Mouse (Mus musculus) spleen, postnatal 14 days (tissue): ENCODE results near the gene Akap2.

ENCODE experiments used
- DNase-seq, 2 experiments: peaks; one replicate each; pipeline ENCODE4 v3.0.0; 2021 to 2022; ENCODE audit warnings: low spot score in 2 of 2

Gene Akap2

DNA sequence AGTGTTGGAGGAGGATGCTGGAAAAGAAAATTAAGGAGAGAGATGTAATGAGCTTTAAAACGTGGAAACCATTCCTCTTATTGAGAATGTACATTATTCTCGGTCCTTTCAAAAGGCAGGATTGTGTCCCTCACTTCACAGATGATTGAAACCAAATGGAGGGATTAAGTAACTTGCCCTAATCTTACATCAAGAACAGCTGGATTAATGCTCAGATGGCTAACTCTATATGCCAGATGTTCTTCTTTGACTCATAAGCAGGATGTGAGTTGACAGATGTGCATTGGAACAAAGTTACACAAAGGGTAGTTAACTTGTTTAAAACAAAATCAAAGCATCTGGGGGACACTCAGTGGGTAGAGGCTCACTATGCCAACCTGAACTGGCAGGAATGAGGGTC lies 189.3 kb downstream of the Akap2 start:
- DNase-seq, result no peak

DNA sequence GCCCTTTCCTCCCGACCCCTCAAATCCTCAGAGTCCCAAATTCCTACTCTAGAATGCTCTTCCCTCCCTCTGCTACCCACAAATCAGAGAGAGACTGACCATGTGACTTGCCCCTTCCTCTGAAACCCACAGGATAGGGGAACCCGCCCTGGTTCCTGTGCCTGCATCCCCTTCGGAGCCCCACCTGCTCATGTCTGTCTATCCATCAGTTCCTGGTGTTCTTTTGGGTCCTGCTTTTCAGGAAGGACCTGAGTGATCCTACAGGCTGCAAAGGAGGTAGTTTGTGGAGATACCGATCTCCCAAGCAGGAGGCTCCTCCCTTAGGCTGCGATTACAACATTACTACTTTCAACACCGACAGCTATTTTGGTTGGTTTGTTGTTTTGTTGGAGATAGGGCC lies 191.4 kb downstream of the Akap2 start:
- DNase-seq, result no peak

DNA sequence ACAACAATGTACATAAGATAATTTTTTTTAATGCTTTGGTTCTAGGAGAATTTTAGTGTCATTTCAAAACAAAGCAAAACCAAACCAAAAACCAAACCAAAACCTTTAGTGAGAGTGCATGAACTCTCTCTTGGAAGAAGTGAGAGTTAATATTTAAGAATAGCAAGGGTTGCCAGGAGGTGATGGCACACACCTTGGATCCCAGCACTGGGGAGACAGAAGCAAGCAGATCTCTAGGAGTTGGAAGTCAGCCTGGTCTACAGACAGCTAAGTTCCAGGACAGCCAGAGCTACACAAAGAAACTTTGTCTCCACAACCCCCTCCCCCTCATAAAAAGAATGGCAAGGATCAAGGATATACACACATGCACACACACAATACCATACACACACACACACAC lies 195.6 kb downstream of the Akap2 start:
- no peak for DNase-seq

DNA sequence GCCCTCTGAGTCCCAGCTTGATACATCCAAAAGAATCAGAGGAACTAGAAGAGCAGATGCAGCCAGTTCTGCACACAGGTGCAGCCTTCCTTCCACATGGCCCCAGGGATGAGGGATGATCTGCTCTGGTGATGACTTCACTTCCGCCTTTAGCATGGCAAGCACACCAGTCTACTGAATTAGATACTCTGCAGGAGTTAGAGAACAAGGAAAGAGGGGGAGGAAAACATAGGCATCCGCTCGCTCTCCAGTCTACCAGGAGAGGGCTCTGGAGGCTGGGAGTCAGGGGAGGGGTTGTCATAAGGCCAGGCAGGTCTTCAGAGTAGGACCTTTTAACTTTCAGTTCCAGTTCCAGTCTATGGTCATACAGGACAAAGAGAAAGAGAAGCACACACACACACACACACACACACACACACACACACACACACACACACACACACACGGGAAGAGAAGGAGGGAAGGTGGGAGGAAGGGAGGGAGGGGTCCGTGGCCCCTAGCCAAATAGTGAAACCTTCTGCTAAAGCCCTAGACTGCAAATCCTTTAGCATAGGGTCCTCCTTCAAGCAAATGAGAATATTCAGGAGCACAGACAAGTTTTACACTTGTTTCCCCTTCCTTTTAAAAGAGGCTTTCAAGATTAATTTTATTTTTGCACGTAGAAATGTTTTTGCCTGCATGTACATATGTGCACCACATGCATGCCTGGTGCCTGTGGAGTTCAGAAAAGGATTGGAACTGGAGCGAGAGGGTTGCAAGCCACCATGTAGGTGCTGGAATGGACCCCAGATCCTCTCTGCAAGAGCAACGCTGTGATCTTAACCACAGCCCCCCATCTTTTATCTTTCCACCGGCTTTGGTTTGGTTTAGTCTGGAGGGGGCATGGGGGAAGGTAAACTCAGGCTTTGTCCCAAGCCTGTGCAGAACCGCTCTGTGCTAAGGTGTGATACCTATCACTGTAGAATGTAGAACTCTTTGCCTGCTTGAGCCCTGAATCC lies 197.0 kb downstream of the Akap2 start:
- DNase-seq, result no peak

DNA sequence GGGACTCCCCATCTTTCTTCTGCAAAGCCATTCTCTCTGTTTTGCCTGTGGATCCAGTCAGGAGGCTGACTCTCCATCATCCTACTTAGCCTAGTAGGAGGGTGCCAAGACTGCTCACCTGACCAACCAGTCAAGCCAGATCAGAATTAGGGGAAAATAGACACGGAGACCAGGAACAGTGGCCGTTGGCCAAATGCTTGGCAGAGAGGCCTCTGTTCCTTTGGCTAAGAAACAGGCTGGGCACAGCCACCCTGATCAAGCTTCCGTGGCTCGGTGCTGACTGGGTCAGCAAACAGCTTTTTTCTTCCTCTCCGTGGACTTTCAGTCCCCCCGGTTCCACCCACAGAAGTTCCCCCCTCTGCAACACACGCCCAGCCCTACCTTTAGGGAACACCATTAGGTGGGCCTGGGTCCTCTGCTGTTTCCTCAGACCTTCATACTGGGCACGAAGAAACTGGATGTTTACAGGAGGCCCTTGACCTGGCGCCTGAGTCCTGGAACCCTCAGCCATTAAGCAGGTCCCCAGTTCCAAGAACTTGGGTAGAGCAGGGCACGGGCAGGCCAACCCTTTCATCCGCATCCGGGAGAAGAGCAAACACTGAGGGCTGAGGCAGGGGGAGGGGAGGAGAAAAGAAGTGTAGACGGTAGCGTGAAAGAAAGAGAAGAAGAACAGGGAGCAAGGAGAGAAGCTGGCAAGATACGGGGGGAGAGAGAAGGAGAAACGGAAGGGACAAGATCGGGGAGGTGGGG lies 197.9 kb downstream of the Akap2 start:
- DNase-seq, result no peak

DNA sequence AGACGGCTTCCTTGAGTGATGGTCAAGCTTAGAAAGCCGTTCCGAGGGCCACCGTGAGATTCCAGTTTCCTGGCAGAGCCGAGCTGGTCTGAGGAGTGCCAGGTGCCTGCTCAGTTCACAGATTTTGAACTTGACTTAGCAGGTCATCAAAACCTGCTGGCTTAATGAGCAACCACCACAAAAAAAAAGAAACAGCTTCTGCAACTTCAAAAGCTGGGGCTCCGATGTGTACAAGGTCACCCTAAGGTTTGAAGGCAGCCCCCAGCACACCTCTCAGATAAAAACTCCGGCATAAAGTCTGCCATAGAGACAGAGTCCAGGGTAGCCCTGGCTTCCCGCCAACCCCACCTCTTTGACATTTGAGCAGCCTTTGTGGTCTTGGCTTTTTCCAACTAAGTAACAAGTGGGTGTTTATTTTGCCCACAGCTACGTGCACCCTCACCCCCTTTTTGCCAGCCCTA lies 198.8 kb downstream of the Akap2 start, which contains the start of gene D630039A03Rik:
Gene D630039A03Rik (minus strand): TSS at position 97 of the 461 bp plus-strand sequence.
- no peak for DNase-seq

DNA sequence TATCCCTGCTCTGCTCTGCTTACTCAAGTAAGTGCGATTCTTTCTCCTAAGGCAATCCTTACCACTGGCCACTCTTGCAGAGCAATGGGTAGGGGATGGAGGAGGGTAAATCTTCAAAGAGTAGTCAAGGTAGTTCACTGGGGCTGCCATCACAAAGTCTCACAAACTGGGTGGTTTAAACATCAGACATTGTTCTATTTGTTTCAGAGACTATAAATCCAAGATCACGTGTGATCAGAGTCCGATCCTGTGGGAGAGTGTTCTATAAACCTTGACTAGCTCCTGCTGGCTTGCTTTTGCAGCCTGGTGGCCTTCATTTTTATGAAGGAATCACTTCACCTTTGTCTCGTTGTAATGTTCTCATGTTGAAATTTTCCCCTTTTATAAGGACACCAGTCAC lies 199.3 kb downstream of the Akap2 start:
- DNase-seq, result no peak

DNA sequence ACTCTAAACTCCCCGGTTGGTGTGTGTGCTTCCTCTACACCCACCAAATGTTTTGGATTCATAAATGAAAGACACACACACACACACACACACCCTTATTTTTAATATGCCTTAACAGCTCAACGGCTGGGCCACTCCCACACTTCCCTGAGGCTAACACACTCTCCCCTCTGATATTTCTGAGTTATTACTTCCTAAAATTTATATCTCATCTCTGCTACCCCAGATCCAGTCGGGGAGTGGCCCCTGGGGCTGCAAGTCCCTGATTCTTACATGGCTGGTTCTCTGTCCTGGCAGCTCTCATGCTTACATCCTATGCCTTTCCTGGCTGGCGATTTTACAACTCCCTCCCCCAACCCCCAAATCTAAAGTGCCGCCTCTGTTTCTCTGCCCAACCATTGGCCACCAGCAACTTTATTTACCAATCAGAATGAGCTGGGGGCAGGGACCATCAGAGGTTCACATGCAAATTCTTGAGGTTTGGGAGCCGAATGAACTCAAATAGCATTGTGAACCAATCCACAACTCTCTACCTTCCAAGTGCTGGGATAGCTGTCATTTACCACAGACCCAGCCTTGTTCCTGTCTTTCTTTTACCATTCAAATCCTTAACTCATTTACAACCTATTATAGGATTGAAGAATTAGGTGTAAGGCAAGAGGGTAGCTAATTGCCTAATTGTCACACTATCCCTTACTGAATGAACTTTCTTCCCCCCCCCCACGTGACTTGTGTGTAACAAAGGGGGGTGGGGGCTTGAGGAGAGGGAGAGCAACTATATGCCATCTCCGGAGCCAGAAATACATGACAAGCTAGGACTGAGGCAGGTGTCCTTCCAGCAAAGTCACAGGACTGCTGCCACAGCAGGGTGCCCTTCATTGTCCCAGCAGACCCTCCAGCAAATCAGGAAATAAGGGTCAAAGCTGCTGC lies 202.3 kb downstream of the Akap2 start:
- DNase-seq, result no peak

DNA sequence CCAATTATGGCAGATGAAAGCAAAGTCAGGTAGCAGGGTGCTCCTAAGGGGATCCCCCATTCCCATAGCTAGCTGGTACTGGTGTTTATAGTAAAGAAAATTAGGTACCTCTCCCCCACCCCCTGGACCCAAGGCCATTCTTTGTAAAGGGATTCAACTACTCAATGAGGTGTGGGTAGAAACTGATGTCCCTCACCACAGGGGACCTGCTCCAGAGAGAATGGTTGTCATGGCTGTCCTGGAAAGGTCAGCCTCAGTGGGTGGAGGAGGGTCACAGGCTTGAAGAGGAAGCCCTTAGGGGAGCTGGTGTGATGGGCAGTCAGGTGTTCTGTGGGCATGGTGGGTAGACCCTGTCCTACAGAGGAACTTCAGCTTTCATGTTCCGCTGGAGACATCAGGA lies 203.1 kb downstream of the Akap2 start:
- no peak for DNase-seq

DNA sequence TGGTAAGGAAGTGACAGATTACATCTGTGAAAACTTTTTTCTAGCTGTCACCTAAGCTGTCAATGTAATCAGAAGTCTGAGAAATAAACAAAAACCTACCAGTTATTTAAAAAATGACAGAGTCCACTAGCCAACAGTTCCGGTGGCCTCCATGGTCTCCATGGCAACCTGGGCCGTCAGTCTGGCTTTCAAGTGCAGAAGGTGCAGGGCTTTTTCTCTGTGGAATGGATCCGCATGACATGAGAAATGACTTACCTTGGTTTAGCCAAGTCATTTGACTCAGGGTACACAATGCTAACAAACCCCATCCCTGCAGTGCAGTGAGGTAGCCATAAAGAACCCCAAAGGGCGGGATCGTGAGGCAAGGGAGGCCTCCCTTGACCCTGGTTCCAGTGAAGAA lies 204.7 kb downstream of the Akap2 start:
- DNase-seq, result no peak

DNA sequence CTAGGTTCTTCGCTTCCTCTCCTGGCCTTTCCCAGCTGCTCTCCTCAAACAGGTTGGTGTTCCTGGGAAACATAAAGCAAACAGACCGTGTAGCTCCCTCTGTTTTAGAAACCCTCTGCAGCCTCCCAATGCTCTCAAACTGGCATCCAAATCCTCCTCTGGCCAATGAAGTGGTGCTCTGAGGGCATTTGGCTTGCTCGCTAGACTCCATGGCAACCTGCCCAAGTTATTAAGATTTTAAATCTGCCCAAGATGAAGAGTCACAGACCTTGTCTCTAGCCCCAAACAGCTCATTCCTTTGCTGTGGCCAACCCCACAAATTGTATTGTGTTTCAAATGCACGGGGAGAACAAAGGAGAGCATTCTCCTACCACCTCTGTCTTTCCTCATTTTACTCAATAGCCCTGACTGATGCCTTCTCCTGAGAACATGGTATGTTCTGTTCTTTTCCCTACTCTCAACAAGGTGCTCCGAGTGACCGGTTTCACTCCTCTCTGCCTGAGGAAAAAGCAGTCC lies 207.2 kb downstream of the Akap2 start:
- DNase-seq, result no peak

DNA sequence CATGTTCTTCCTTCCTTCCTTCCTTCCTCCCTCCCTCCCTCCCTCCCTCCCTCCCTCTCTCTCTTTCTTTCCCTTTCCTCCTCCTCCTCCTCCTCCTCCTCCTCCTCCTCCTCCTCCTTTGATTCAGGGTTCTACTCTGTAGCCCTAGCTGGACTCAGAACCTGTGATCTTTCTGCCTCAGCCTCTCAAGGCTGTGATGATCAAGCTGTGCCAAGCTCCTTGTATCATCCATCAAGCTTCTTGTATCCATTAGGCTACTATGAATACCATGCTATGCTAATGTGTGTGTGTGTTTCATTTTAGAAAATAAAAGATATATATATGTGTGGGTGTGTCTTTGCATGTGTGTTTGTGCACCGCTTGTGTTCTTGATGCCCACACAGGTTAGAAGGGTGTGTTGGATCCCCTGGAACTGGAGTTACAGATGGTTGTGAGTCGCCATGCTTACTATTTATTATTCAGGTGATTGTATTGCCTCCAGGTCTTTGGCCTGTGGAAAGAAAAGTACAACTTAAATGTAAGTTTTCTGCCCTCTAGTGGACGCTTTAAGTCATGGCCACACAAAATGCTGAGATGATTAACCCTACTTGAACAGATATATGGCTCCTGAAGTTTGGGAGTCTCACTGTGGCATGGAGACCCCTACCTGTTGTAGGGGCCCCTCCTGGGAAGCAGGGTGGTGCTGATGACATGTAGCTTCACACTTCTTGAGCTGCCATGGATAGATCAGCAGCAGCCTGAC lies 210.2 kb downstream of the Akap2 start:
- no peak for DNase-seq

DNA sequence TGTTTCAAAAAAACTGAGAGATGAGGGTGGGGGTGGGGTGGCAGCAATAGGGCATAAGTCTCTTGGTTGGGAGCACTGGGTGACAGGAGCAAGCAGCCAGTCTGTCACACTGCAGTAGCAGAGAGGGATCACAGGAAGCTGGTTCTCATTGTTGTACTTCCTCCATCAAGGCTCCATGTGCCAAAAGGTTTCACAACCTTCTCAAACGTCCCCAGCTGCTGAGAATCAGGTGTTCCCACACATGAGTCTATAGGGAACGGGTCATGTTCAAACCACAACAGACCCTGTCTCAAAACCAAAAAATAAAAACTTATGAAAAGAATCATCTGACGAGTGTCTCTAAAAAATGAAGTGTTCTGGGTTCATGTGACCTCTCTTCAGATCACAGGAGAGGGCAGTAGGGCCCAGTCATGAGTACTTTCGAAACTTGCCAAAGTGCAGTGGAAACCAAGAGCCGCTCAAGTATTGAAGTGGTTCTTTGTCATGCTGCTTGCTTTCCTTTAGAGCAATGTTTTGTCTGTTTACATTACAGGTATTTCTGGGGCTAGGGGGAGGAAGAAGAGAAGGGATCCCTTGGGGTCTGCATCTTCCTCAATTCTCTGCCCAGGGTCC lies 213.2 kb downstream of the Akap2 start:
- no peak for DNase-seq

DNA sequence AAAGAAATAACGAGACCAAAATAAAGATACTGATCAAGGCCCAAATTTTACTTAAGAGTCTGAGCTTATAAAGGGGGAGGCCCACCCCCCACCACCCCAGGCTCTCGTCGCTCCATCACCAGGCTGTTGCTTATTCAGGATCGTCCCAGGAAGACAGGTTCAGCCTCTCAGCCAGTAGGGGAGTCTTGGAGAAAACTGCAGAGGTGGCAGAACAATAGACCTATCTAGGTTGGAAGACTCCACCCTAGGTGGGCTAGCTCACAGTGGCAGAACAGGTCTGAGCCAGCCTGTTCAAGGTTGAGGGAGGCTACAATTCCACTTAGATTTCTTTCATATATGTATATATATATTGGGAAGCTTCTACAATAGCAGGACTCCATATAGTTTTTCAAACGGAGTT lies 216.7 kb downstream of the Akap2 start:
- no peak for DNase-seq

DNA sequence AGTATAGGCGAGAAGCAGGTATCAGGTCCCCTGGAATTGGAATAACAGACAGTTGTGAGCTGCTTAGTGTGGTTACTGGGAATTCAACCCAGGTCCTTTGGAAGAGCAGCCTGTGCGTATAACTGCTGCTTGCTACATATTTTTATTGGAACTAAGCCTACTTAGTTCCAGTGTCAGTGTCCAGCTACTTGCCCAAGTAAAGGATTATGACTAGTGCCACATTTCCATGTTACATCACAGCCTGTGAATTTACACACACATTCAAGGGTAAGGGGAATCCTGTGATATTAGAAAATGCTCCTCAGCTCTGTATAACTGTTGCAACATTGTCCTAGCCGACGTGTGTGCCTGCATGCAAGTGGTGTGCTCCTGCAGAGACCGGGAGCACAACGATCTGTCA lies 219.8 kb downstream of the Akap2 start:
- DNase-seq, result no peak

DNA sequence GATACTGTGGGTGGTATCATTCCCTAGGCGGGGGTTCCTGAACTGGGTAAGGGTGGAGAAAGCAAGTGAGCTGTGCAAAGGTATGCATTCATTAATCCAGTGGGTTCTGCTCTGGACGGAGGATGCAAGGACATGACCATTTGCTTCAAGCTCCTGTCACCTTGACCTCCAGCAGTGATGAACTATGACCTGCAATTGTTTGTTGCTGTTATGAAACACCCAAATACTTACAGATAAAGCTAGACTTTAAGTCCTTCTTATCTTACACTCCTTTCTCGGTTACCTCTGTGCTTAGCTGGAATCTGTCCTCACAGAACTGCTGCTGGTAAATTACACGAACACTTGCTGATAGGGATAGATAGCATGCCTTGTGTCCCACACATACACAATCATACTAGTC lies 223.2 kb downstream of the Akap2 start:
- DNase-seq, result no peak

DNA sequence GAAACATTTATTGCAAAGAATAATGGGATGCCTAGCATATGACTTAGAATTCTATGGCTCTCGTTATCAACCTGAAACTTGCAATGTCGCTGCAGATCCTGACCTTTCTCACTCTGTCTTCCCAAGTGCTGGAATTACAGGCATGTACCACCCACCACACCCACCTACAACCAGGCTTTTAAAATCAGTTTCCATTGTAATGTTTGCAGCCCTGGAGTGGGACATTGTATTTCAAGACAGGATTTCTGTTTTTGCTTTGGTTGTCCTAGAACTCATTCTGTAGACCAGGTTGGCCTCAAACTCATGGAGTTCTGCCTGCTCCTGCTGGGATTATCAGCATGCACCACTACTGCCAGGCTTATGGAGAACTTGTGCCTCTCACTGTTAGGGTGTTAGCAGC lies 225.4 kb downstream of the Akap2 start:
- no peak for DNase-seq
